Mouse (Mus musculus): ENCODE results near the gene Thbd. TPM values are rescaled to one million over a fixed set of nuclear protein-coding genes. Genes with fewer than 3 reads are reported as not detected.

The Thbd gene
- total and polyA plus RNA-seq, 2 experiments from 2014 or later: 16.5 to 52.6 TPM

GRCm38 (mm10) chr2:148432346-148432745 lies 24.4 kb upstream of the Thbd start:
- no peak for ATAC-seq (ENCODE audit: insufficient read depth, low read depth)
- Histone ChIP-seq H3K4me1 (ENCODE audit: control insufficient read depth, insufficient read depth) (no peaks in the 10 kb centered on the region), H3K9me3 (replicated peaks; ENCODE audit: control insufficient read depth, low read length) (no peaks in the 10 kb centered on the region), H3K27ac (ENCODE audit: low read depth) (no peak overlapping the region), H3K27me3 (ENCODE audit: control insufficient read depth, insufficient read depth, low read length) (no peaks in the 10 kb centered on the region), H3K4me2 (ENCODE audit: low read depth, low read length) (no peak overlapping the region), H3K4me3 (ENCODE audit: low read depth, low read length) (no peak overlapping the region), H3K36me3 (replicated peaks; ENCODE audit: control insufficient read depth, insufficient read depth, low read length) (no peaks in the 10 kb centered on the region), H3K9ac (replicated peaks; ENCODE audit: low read depth, low read length) (no peak overlapping the region)
- DNase-seq (ENCODE audit: low spot score): no peak
- TF ChIP-seq EP300 (IDR thresholded peaks at IDR 0.05; ENCODE audit: low read depth) (no peak), CTCF (IDR thresholded peaks at IDR 0.05; ENCODE audit: low read depth) (no peak)
- WGBS: 37% methylated on average over 2 of the region's 2 CpGs

GRCm38 (mm10) chr2:148430941-148431340 lies 23.0 kb upstream of the Thbd start:
- DNase-seq (ENCODE audit: low spot score) (no peak), ATAC-seq (ENCODE audit: insufficient read depth, low read depth) (no peak)
- TF ChIP-seq CTCF (IDR thresholded peaks at IDR 0.05; ENCODE audit: low read depth) (no peak), EP300 (IDR thresholded peaks at IDR 0.05; ENCODE audit: low read depth) (no peak)
- Histone ChIP-seq H3K4me2 (ENCODE audit: low read depth, low read length) (no peak overlapping the region), H3K4me1 (ENCODE audit: control insufficient read depth, insufficient read depth) (no peaks in the 10 kb centered on the region), H3K27ac (ENCODE audit: low read depth) (no peak overlapping the region), H3K9me3 (replicated peaks; ENCODE audit: control insufficient read depth, low read length) (no peaks in the 10 kb centered on the region), H3K36me3 (replicated peaks; ENCODE audit: control insufficient read depth, insufficient read depth, low read length) (no peaks in the 10 kb centered on the region), H3K9ac (replicated peaks; ENCODE audit: low read depth, low read length) (no peak overlapping the region), H3K27me3 (ENCODE audit: control insufficient read depth, insufficient read depth, low read length) (no peaks in the 10 kb centered on the region), H3K4me3 (ENCODE audit: low read depth, low read length) (no peak overlapping the region)
- WGBS: 71% methylated on average over 4 of the region's 4 CpGs

GRCm38 (mm10) chr2:148429001-148429505 lies 21.1 kb upstream of the Thbd start:
- TF ChIP-seq CTCF (IDR thresholded peaks at IDR 0.05; ENCODE audit: low read depth) (no peak), EP300 (IDR thresholded peaks at IDR 0.05; ENCODE audit: low read depth) (no peak)
- no peak overlapping the region for H3K4me3 ChIP-seq (ENCODE audit: low read depth, low read length)
- no peaks in the 10 kb centered on the region for H3K4me1 ChIP-seq (ENCODE audit: control insufficient read depth, insufficient read depth)
- DNase-seq (ENCODE audit: low spot score): no peak
- no peaks in the 10 kb centered on the region for H3K27me3 ChIP-seq (ENCODE audit: control insufficient read depth, insufficient read depth, low read length)
- no peaks in the 10 kb centered on the region for H3K9me3 ChIP-seq (replicated peaks; ENCODE audit: control insufficient read depth, low read length)
- no peak overlapping the region for H3K4me2 ChIP-seq (ENCODE audit: low read depth, low read length)
- no peak overlapping the region for H3K9ac ChIP-seq (replicated peaks; ENCODE audit: low read depth, low read length)
- H3K27ac ChIP-seq (ENCODE audit: low read depth): no peak overlapping the region
- no peaks in the 10 kb centered on the region for H3K36me3 ChIP-seq (replicated peaks; ENCODE audit: control insufficient read depth, insufficient read depth, low read length)
- ATAC-seq (ENCODE audit: insufficient read depth, low read depth): no peak

GRCm38 (mm10) chr2:148428523-148428922 lies 20.5 kb upstream of the Thbd start:
- WGBS: 63% methylated on average over 3 of the region's 3 CpGs
- H3K27ac ChIP-seq (ENCODE audit: low read depth): no peak overlapping the region
- no peak overlapping the region for H3K9ac ChIP-seq (replicated peaks; ENCODE audit: low read depth, low read length)
- no peak overlapping the region for H3K4me3 ChIP-seq (ENCODE audit: low read depth, low read length)
- no peak overlapping the region for H3K4me2 ChIP-seq (ENCODE audit: low read depth, low read length)
- no peaks in the 10 kb centered on the region for H3K36me3 ChIP-seq (replicated peaks; ENCODE audit: control insufficient read depth, insufficient read depth, low read length)
- no peaks in the 10 kb centered on the region for H3K4me1 ChIP-seq (ENCODE audit: control insufficient read depth, insufficient read depth)
- no peak for DNase-seq (ENCODE audit: low spot score)
- no peaks in the 10 kb centered on the region for H3K27me3 ChIP-seq (ENCODE audit: control insufficient read depth, insufficient read depth, low read length)
- TF ChIP-seq EP300 (IDR thresholded peaks at IDR 0.05; ENCODE audit: low read depth) (no peak), CTCF (IDR thresholded peaks at IDR 0.05; ENCODE audit: low read depth) (no peak)
- no peak for ATAC-seq (ENCODE audit: insufficient read depth, low read depth)
- no peaks in the 10 kb centered on the region for H3K9me3 ChIP-seq (replicated peaks; ENCODE audit: control insufficient read depth, low read length)

GRCm38 (mm10) chr2:148427553-148427952 lies 19.6 kb upstream of the Thbd start:
- no peaks in the 10 kb centered on the region for H3K36me3 ChIP-seq (replicated peaks; ENCODE audit: control insufficient read depth, insufficient read depth, low read length)
- ATAC-seq (ENCODE audit: insufficient read depth, low read depth): no peak

GRCm38 (mm10) chr2:148425709-148426382 lies 17.9 kb upstream of the Thbd start:
- no peak for TF ChIP-seq CTCF (IDR thresholded peaks at IDR 0.05; ENCODE audit: low read depth)
- TF ChIP-seq EP300 (IDR thresholded peaks at IDR 0.05; ENCODE audit: low read depth): no peak
- Histone ChIP-seq H3K36me3 (replicated peaks; ENCODE audit: control insufficient read depth, insufficient read depth, low read length) (no peaks in the 10 kb centered on the region), H3K4me3 (ENCODE audit: low read depth, low read length) (no peak overlapping the region), H3K27me3 (ENCODE audit: control insufficient read depth, insufficient read depth, low read length) (no peaks in the 10 kb centered on the region), H3K4me1 (ENCODE audit: control insufficient read depth, insufficient read depth) (no peaks in the 10 kb centered on the region), H3K9me3 (replicated peaks; ENCODE audit: control insufficient read depth, low read length) (no peaks in the 10 kb centered on the region), H3K4me2 (ENCODE audit: low read depth, low read length) (no peak overlapping the region), H3K9ac (replicated peaks; ENCODE audit: low read depth, low read length) (no peak overlapping the region), H3K27ac (ENCODE audit: low read depth) (no peak overlapping the region)
- 64% methylated on average over 5 of the region's 5 CpGs for WGBS
- DNase-seq (ENCODE audit: low spot score) (no peak), ATAC-seq (ENCODE audit: insufficient read depth, low read depth) (no peak)

More at GRCm38 (mm10) chr2:148427553-148427952, 19.6 kb upstream of the Thbd start:
- DNase-seq (ENCODE audit: low spot score): peak; percentile 3
- 82% methylated on average over 3 of the region's 3 CpGs for WGBS
- Histone ChIP-seq H3K9ac (replicated peaks; ENCODE audit: low read depth, low read length) (no peak overlapping the region), H3K4me2 (ENCODE audit: low read depth, low read length) (no peak overlapping the region), H3K27ac (ENCODE audit: low read depth) (no peak overlapping the region), H3K4me1 (ENCODE audit: control insufficient read depth, insufficient read depth) (no peaks in the 10 kb centered on the region), H3K4me3 (ENCODE audit: low read depth, low read length) (no peak overlapping the region), H3K9me3 (replicated peaks; ENCODE audit: control insufficient read depth, low read length) (no peaks in the 10 kb centered on the region), H3K27me3 (ENCODE audit: control insufficient read depth, insufficient read depth, low read length) (no peaks in the 10 kb centered on the region)
- TF ChIP-seq CTCF (IDR thresholded peaks at IDR 0.05; ENCODE audit: low read depth): no peak

All from heart, postnatal 0 days (tissue).